Mouse (Mus musculus) gastrocnemius, postnatal 36 days (tissue): Measurements from ENCODE around the gene Bst2. TPM values are rescaled to one million over a fixed set of nuclear protein-coding genes. Genes with fewer than 3 reads are reported as not detected.

Experiments
- DNase-seq, 2 experiments: peaks; one replicate each; pipeline ENCODE4 v3.0.0; 2022
- intact Hi-C: fragments of 180-260 bp; cut with DNase I; formaldehyde crosslinking; loops from one replicate; pipeline ENCODE4 v1.15.1; 2025
- long read RNA-seq, 2 experiments: library from polyadenylated mRNA; stranded (forward); transcript quantifications; one replicate each; pipeline ENCODE4 v2.0.0; 2021
- total RNA-seq, 2 experiments: library from RNA; stranded (reverse); gene quantifications; 2 replicates each; pipeline ENCODE4 v1.2.3; 2021

Gene Bst2
- total RNA-seq: 1 to 10 TPM; 7.6 to 9.9 TPM
- long read RNA-seq, experiment 1, transcript Bst2-201 (5 exons, 792 nt): major isoform, 6 of 6 reads
- long read RNA-seq, experiment 1, partial matches to known transcripts: 0 of 6 reads
- long read RNA-seq, experiment 1, other reads (novel, unspliced or antisense): 0 of 6 reads
- long read RNA-seq, experiment 2, transcript Bst2-201 (5 exons, 792 nt): major isoform, 5 of 9 reads
- long read RNA-seq, experiment 2, partial matches to known transcripts: 4 of 9 reads
- long read RNA-seq, experiment 2, other reads (novel, unspliced or antisense): 0 of 9 reads

GRCm38 (mm10) chr8:71537028-71537867, at the start of gene Bst2:
TSS of gene Bst2 (minus strand) at chr8:71537456.
- intact Hi-C loops: no loop called here

GRCm38 (mm10) chr8:71586891-71587290, 49.6 kb upstream of the Bst2 start:
- DNase-seq: peak in 1 of 2 experiments; percentile 40
- intact Hi-C loops: no loop called here

More at GRCm38 (mm10) chr8:71537028-71537867, at the start of gene Bst2:
- DNase-seq: peak; percentile 80 to 83

GRCm38 (mm10) chr8:71580201-71580600, 42.9 kb upstream of the Bst2 start:
- DNase-seq: no peak
- intact Hi-C loops: no loop called here

- peak; percentile 59 to 73 for DNase-seq
- intact Hi-C loops: no loop called here
These were observed 42.2 kb upstream of the Bst2 start for GRCm38 (mm10) chr8:71579476-71579875.

GRCm38 (mm10) chr8:71579009-71579408, 41.8 kb upstream of the Bst2 start:
- DNase-seq: no peak
- intact Hi-C loops: no loop called here

- no peak for DNase-seq
- intact Hi-C loops: no loop called here
These were observed 40.7 kb upstream of the Bst2 start for GRCm38 (mm10) chr8:71577856-71578387.

GRCm38 (mm10) chr8:71575020-71575419, 37.8 kb upstream of the Bst2 start:
- intact Hi-C loops: no loop called here
- no peak for DNase-seq

- DNase-seq: no peak
- intact Hi-C loops: no loop called here
These were observed 37.2 kb upstream of the Bst2 start for GRCm38 (mm10) chr8:71574426-71574825.

- peak in 1 of 2 experiments; percentile 42 for DNase-seq
- intact Hi-C loops: no loop called here
These were observed 35.8 kb upstream of the Bst2 start for GRCm38 (mm10) chr8:71572847-71573633.

GRCm38 (mm10) chr8:71572077-71572476, 34.8 kb upstream of the Bst2 start:
- no peak for DNase-seq
- intact Hi-C loops: no loop called here

GRCm38 (mm10) chr8:71570291-71570954, 33.2 kb upstream of the Bst2 start:
- intact Hi-C loops: no loop called here
- peak; percentile 80 to 83 for DNase-seq

- peak; percentile 73 to 81 for DNase-seq
- intact Hi-C loops: no loop called here
These were observed 32.4 kb upstream of the Bst2 start for GRCm38 (mm10) chr8:71569366-71570290.

- intact Hi-C loops: no loop called here
- DNase-seq: no peak
These were observed 31.7 kb upstream of the Bst2 start for GRCm38 (mm10) chr8:71568941-71569340.

GRCm38 (mm10) chr8:71568387-71568937, 31.2 kb upstream of the Bst2 start, which contains the start of gene Slc27a1:
TSS of gene Slc27a1 (plus strand) at chr8:71568882.
- DNase-seq: peak; percentile 72 to 74
- intact Hi-C loops: no loop called here

GRCm38 (mm10) chr8:71567587-71567986, 30.3 kb upstream of the Bst2 start:
- no peak for DNase-seq
- intact Hi-C loops: no loop called here

- intact Hi-C loops: no loop called here
- DNase-seq: no peak
These were observed 29.2 kb upstream of the Bst2 start, which contains the start of gene Nxnl1 for GRCm38 (mm10) chr8:71566501-71566900. TSS of gene Nxnl1 (minus strand) at chr8:71566601.

GRCm38 (mm10) chr8:71563992-71564391, 26.7 kb upstream of the Bst2 start:
- no peak for DNase-seq
- intact Hi-C loops: loop anchor here (1.0 kb wide), 1 partner anchor 33 kb away; the partner anchor contains the start of gene Fam129c

- DNase-seq: peak; percentile 73 to 77
- intact Hi-C loops: loop anchor here (1.0 kb wide), 1 partner anchor 35 kb away; the partner anchor contains the start of gene Fam129c
These were observed 25.5 kb upstream of the Bst2 start for GRCm38 (mm10) chr8:71562751-71563150.
